Mouse (Mus musculus): ENCODE measurements around the gene Hnf4a.

Gene Hnf4a

GRCm38 (mm10) chr2:163490656-163491055 lies 16.0 kb upstream of the Hnf4a start:
- no peak for DNase-seq (ENCODE audit: low read depth, low spot score)

GRCm38 (mm10) chr2:163491351-163491750 lies 15.3 kb upstream of the Hnf4a start:
- no peak for DNase-seq (ENCODE audit: low read depth, low spot score)

GRCm38 (mm10) chr2:163492018-163492417 lies 14.6 kb upstream of the Hnf4a start, which contains the start of gene R3hdml:
TSS of gene R3hdml (plus strand) at chr2:163492318.
- DNase-seq (ENCODE audit: low read depth, low spot score): no peak

GRCm38 (mm10) chr2:163493031-163493430 lies 13.6 kb upstream of the Hnf4a start:
- no peak for DNase-seq (ENCODE audit: low read depth, low spot score)

- peak; percentile 77 for DNase-seq (ENCODE audit: low read depth, low spot score)
Measured at GRCm38 (mm10) chr2:163493976-163494375, 12.6 kb upstream of the Hnf4a start.

- DNase-seq (ENCODE audit: low read depth, low spot score): no peak
Measured at GRCm38 (mm10) chr2:163494456-163494855, 12.2 kb upstream of the Hnf4a start.

- DNase-seq (ENCODE audit: low read depth, low spot score): peak; percentile 11
Measured at GRCm38 (mm10) chr2:163502219-163502618, 4.4 kb upstream of the Hnf4a start.

GRCm38 (mm10) chr2:163503191-163503590 lies 3.4 kb upstream of the Hnf4a start:
- DNase-seq (ENCODE audit: low read depth, low spot score): no peak

GRCm38 (mm10) chr2:163525761-163526243 lies 19.2 kb downstream of the Hnf4a start:
- DNase-seq (ENCODE audit: low read depth, low spot score): peak; percentile 39

GRCm38 (mm10) chr2:163527497-163527896 lies 20.9 kb downstream of the Hnf4a start:
- no peak for DNase-seq (ENCODE audit: low read depth, low spot score)

GRCm38 (mm10) chr2:163530418-163530817 lies 23.8 kb downstream of the Hnf4a start:
- DNase-seq (ENCODE audit: low read depth, low spot score): no peak

GRCm38 (mm10) chr2:163531917-163532316 lies 25.3 kb downstream of the Hnf4a start:
- DNase-seq (ENCODE audit: low read depth, low spot score): peak; percentile 84

- no peak for DNase-seq (ENCODE audit: low read depth, low spot score)
Measured at GRCm38 (mm10) chr2:163533226-163533625, 26.6 kb downstream of the Hnf4a start.

GRCm38 (mm10) chr2:163534958-163535524 lies 28.4 kb downstream of the Hnf4a start:
- DNase-seq (ENCODE audit: low read depth, low spot score): peak; percentile 87

- no peak for DNase-seq (ENCODE audit: low read depth, low spot score)
Measured at GRCm38 (mm10) chr2:163537443-163537842, 30.8 kb downstream of the Hnf4a start.

GRCm38 (mm10) chr2:163538410-163538809 lies 31.8 kb downstream of the Hnf4a start:
- no peak for DNase-seq (ENCODE audit: low read depth, low spot score)

GRCm38 (mm10) chr2:163539321-163540040 lies 32.9 kb downstream of the Hnf4a start:
- DNase-seq (ENCODE audit: low read depth, low spot score): no peak

- no peak for DNase-seq (ENCODE audit: low read depth, low spot score)
Measured at GRCm38 (mm10) chr2:163540231-163541117, 33.9 kb downstream of the Hnf4a start.

GRCm38 (mm10) chr2:163541568-163542182 lies 35.1 kb downstream of the Hnf4a start:
- DNase-seq (ENCODE audit: low read depth, low spot score): no peak

GRCm38 (mm10) chr2:163542674-163543073 lies 36.1 kb downstream of the Hnf4a start:
- DNase-seq (ENCODE audit: low read depth, low spot score): no peak

- DNase-seq (ENCODE audit: low read depth, low spot score): no peak
Measured at GRCm38 (mm10) chr2:163546623-163547318, 40.2 kb downstream of the Hnf4a start.
